Mouse (Mus musculus) liver, adult (tissue): ENCODE results near the gene Mia.

Experiments
- GATA4 ChIP-seq: IDR thresholded peaks from 2 replicates; pipeline ENCODE4 v1.6.1; 2014; ENCODE audit warnings: mild to moderate bottlenecking, low read length; ENCODE audit not compliant: insufficient replicate concordance

Mia gene

GRCm38 (mm10) chr7:27197136-27197535, 16.2 kb upstream of the Mia start:
- TF ChIP-seq GATA4: no peak

- TF ChIP-seq GATA4: no peak
Measured at GRCm38 (mm10) chr7:27195681-27196611, 15.0 kb upstream of the Mia start, which contains the start of the genes BC024978 and Snrpa. Gene BC024978, plus strand, starts transcription at chr7:27195781. Gene Snrpa, minus strand, starts transcription at chr7:27196271.

GRCm38 (mm10) chr7:27193731-27194130, 12.8 kb upstream of the Mia start:
- no peak for TF ChIP-seq GATA4

GRCm38 (mm10) chr7:27192434-27192833, 11.5 kb upstream of the Mia start:
- no peak for TF ChIP-seq GATA4

- no peak for TF ChIP-seq GATA4
Measured at GRCm38 (mm10) chr7:27189271-27189931, 8.4 kb upstream of the Mia start.

- TF ChIP-seq GATA4: no peak
Measured at GRCm38 (mm10) chr7:27185986-27186385, 5.0 kb upstream of the Mia start.

- TF ChIP-seq GATA4: no peak
Measured at GRCm38 (mm10) chr7:27184964-27185363, 4.0 kb upstream of the Mia start.

- no peak for TF ChIP-seq GATA4
Measured at GRCm38 (mm10) chr7:27182498-27182897, 1.5 kb upstream of the Mia start.

- TF ChIP-seq GATA4: no peak
Measured at GRCm38 (mm10) chr7:27180036-27180435, 921 bp downstream of the Mia start.

- TF ChIP-seq GATA4: no peak
Measured at GRCm38 (mm10) chr7:27179217-27179918, 1.6 kb downstream of the Mia start.

GRCm38 (mm10) chr7:27178324-27179216, 2.4 kb downstream of the Mia start, which contains the start of gene Rab4b:
Gene Rab4b, minus strand, starts transcription at chr7:27178896.
- peak; percentile 5; the same call in 1 of the 2 replicates for TF ChIP-seq GATA4

- TF ChIP-seq GATA4: no peak
Measured at GRCm38 (mm10) chr7:27177942-27178323, 3.0 kb downstream of the Mia start.

- no peak for TF ChIP-seq GATA4
Measured at GRCm38 (mm10) chr7:27174896-27175295, 6.1 kb downstream of the Mia start.

- TF ChIP-seq GATA4: no peak
Measured at GRCm38 (mm10) chr7:27174496-27174895, 6.5 kb downstream of the Mia start.
